Mouse (Mus musculus) urinary bladder, postnatal 10 days (tissue): ENCODE measurements around the gene Kcnk4.

ENCODE experiments used
- DNase-seq: peaks from one replicate; pipeline ENCODE4 v3.0.0; 2022; ENCODE audit warnings: low spot score

The Kcnk4 gene

GRCm38 (mm10) chr19:6934195-6934977 is at the start of gene Kcnk4:
Gene Kcnk4 (minus strand): TSS chr19:6934515.
- no peak for DNase-seq

- no peak for DNase-seq
These were observed 49.3 kb upstream of the Kcnk4 start for GRCm38 (mm10) chr19:6983621-6984020.

- no peak for DNase-seq
These were observed 47.1 kb upstream of the Kcnk4 start for GRCm38 (mm10) chr19:6981465-6981864.

GRCm38 (mm10) chr19:6980381-6981093 is 46.2 kb upstream of the Kcnk4 start, which contains the start of gene Fkbp2:
Gene Fkbp2 (minus strand): TSS chr19:6980501.
- DNase-seq, result peak; percentile 94

DNA sequence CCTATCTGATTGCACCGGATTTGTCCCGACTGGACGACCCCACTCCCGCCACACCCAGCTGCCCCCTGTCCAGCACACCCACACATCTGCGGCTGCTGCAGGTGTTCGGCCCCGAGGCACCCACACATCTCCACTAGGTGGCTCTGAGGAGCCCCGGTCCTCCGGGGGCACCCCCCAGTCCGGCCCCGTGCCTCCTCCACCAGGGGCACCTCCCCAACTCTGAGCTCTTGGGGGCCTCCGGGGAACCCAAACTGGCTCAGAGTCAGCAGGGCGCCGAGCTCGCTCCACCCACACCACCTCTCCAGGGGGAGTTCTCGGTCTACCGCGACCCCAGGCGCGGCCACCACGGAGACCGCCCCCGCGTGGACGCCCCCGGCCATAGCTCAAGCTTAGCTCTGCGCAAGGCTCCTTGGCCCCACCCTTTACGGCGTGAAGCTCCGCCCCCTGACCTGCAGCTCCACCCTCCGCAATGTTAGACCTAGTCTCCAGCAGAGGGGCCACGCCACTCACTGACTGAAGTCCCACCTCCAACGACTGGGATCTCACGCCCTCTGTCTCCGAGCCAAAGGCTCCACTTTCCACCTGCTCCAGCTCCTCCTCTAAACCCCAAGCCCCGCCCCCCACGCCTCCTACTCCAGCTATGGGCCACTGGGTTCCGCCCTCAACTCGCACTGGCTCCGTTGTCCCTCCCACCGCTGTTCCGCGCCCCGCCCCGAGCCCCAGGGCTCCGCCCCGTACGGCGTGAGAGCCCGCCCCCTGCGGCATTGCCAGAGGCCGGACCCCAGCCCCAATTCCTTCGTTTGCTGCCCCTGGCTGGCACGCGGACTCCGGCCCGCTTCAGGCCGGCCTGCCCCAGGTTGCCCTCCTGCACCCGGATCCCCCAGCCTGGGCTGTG is 45.4 kb upstream of the Kcnk4 start:
- DNase-seq, result peak; percentile 99

- no peak for DNase-seq
These were observed 44.7 kb upstream of the Kcnk4 start for GRCm38 (mm10) chr19:6979001-6979479.

- no peak for DNase-seq
These were observed 44.3 kb upstream of the Kcnk4 start for GRCm38 (mm10) chr19:6978639-6978974.

DNA sequence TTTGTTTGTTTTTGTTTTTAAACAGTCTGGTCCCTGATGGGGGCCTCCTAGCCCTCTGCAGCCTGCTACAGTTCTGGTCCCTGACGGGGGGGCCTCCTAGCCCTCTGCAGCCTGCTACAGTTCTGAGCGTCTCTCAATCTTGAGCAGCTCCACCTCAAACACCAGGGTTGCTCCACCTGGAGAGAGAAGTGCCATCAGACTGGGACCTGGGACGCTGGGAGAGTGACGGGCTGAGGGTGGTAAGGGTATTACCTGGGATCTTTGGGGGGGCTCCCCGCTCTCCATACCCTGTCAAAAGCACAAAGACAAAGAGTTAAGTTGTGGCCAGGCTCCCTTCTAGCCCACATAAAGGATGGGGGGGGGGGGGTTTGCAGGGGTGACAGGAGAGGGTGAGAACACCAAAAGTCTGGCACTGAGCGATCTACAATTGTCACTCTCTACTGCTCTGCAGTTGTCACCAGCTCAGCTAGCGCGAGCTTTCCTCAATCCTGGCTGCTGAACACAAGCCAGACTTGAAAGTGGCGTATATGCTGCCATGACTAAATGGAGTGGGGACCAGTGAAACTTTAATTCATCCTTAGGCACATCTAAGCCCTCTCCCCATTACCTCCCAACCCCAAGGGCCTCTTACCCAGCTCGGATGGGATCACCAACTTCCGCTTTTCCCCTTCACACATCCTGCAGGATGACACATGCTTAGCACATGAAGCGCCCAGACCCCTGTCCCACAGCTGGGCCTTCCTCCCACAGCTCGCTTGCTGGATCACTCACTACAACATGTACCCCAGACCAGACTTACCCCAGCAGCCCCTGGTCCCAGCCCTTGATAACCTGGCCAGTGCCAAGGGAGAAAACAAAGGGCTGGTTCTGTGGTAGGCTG is 43.7 kb upstream of the Kcnk4 start:
- DNase-seq, result no peak

DNA sequence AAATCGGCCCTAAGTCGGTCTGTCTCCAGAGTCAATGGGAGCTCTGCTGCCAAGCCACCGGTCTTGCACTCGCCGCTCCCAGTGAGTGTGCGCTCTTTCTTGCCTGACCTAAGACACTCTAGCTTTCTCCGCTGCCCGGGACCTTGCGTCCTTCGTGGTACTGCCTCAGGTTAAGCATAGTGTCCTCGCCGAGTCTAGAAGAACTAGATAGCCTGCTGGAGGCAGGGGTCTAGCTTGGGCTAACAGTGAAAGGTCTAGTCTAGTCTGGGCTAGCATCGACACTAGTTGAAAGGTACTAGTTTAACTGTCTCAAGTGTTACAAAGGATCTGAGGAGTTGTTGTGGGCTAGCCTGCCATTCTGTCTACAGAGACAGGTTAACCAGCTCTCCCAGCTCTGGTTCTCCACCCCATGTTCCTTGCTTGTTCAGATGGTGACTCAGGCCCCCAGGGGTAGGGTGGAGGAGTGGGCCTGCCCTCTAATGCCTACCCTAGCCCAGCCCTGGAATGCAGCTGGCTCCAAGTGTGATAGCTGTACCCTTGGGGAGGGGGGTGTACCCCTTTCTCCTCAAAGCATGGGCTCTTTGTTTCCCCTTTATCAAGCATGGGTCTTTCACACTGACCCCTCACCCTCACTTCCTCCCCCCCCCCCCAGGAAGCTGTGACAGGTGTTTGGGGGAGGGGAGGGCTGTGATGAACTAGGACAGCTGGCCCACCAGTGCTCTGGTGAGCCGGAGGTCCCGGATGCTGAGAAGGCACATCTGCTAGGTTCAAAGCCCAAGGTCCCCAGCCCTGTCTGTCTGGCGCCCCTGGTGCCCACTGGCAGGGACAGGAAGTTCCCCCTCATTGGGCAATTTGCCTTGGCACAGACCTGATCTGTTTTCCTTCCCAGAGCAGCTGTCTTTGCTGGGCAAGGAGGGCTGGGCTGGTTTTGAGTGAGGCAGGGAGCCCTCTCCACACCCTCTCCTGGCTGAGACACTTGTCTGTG is 41.5 kb upstream of the Kcnk4 start, which contains the start of gene Plcb3:
TSS of gene Plcb3 (minus strand) at position 934 of the 985 bp plus-strand sequence.
- DNase-seq, result no peak

- no peak for DNase-seq
These were observed 40.2 kb upstream of the Kcnk4 start, which contains the start of gene Ppp1r14b for GRCm38 (mm10) chr19:6974211-6975205. Gene Ppp1r14b (plus strand): TSS chr19:6974968.

DNA sequence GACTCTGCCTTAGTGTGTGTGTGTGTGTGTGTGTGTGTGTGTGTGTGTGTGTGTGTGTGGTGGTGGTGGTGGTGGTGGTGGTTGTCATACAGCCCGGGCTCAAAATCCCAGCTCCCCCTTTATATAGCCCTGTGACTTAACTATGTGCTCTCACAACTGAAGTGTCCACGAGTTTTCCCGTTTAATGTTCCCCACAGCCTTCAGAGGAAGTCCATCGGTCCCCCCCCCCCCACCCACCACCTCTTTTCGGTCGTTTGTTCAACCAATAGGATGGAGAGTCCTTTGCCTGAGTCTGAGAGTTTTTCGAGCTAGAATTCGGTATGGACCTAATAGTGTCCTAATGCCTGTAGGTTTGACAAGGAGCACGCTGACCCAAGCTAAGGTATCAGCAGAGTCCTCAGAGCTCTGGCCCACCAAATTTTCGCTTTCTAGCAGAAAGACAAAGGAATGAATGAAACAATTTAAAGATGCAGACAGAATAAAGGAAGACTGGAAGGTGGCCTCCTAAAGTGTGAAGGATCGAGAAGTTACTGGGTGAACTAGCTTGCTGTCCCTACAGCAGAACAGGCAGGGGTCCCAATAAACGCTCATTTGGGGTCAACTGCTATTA is 39.4 kb upstream of the Kcnk4 start:
- DNase-seq, result no peak

DNA sequence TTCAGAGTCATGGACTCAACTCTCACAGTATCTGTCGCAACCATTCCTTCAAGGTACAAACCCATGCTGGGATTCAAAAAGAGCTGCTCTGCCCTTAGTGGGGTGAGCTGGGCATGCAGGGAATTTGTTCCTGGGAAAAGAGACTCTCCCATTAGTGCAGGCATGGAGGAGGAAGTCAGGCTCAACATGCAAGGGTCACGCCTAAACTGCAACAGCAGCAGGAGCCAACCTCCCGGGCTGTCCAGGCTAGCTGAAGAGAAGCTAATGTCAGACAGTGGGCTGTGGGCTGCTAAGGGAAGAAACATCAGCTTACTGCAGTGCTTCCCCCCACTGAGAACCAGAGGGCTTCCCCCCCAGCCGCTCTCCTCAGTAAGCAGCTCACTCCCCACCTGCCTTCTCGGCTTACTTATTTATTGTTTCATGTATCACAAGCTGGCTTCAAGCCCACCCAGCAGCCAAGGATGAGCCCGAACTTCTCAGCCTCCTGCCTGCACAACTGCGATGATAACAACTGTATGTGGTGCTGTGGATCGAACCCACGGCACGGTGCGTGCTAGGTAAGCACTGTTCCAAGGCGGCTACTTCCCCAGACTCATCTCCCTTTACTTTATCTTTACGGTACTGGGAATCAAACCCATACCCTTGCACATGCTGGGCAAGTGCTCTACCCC is 38.1 kb upstream of the Kcnk4 start:
- DNase-seq, result no peak

DNA sequence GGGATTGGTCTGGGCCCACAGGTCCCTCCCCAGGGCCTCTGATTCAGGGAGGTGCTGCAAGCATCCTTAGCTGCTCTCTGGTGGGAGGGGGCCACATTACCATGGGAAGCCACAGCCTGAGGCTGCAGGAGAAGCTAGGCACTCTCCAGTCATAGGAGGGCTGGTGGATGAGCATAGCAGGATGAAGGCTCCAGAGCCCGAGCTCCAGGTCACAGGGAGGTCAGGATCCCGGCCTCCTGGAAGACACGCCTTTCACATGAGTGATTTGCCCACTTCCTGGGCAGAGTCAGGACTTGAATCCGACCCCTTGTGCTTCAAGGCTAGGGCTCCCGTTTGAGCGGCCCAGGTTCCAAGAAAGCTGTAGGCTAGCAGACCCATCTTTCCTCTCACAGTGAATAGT is 37.3 kb upstream of the Kcnk4 start:
- DNase-seq, result no peak

DNA sequence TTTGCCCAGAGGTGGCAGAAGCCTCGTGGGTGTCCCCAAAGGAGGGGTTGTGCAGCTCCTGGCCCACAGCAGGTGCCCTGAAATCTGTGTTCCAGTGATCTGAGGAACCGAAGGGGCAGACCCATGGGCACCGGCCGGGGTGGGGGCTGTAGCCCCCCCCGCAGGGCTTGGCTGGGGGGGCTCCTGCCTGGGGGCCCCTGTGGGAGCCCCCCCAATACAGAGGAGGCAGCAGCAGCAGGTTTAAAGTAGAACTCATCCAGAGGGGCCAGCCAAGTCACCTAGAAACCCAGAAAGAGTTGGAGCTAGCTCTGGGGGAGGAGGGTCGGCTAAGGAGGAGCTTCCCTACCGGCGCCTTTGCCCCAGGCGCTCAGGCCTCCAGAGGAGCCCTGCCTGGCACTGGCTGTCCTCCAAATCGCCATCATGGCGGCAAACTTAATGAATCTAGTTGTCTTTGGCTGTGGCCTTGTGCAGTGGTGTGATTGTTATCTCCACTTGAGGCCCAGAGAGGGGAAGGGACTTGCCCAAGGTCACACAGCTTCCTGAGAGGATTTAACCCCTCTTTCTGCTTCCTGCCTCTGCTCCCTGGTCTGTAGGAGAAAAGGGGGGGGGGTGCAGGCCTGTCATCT is 36.3 kb upstream of the Kcnk4 start:
- DNase-seq, result no peak

DNA sequence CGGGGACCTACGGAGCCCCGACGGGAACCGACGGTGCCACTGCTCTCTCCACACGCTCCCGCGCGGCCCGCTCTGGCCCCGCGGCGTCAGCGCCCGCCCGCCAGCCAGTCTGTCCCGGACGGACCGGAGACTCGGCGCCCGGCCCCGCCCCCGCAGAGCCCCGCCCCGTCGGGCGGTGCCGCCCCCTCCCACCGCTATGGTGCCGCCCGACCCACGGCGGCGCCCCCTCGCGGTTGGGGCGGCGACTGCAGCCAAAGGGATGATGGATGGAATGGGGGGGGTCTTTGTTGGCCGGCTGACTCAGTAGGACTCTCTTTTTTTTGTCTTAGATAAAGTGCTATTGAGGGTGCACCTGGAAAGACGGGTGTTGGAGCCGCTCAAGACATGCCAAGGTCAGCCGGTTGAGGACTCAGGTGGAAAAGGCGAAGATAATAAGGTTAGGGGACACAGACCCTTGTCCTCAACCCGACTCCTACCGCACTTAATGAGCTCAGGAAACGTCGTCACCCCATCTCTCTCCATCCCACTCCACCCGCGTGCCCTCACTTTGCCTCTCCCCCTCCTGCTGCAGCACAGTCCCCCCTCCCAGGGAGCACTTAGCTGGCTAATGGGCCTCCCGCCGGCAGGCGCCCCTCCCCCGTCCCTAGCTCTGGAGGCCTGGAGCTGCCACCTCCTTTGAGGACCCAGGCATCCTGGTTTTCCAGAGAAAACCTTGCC is 35.5 kb upstream of the Kcnk4 start:
- DNase-seq, result no peak

DNA sequence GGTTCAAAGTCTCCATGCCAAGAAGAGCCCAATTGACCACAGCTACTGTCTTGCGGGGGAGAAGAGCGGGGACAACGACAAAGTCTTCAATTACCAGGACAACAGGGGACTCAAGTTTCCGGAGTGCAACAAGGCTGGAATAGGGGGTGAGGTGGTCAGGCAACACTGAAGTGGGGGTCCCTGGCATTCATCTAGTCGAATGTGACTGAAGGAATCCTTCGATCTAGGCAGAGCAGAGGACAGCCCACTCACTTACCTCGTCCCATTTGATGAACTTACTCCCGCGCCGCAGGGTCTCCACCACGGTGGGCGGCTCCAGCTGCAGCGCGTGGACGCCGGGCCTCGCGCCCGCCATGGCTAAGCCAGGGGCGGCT is 35.0 kb upstream of the Kcnk4 start:
- DNase-seq, result no peak
